Mouse (Mus musculus): ENCODE measurements around the gene Hdac2.

DNA sequence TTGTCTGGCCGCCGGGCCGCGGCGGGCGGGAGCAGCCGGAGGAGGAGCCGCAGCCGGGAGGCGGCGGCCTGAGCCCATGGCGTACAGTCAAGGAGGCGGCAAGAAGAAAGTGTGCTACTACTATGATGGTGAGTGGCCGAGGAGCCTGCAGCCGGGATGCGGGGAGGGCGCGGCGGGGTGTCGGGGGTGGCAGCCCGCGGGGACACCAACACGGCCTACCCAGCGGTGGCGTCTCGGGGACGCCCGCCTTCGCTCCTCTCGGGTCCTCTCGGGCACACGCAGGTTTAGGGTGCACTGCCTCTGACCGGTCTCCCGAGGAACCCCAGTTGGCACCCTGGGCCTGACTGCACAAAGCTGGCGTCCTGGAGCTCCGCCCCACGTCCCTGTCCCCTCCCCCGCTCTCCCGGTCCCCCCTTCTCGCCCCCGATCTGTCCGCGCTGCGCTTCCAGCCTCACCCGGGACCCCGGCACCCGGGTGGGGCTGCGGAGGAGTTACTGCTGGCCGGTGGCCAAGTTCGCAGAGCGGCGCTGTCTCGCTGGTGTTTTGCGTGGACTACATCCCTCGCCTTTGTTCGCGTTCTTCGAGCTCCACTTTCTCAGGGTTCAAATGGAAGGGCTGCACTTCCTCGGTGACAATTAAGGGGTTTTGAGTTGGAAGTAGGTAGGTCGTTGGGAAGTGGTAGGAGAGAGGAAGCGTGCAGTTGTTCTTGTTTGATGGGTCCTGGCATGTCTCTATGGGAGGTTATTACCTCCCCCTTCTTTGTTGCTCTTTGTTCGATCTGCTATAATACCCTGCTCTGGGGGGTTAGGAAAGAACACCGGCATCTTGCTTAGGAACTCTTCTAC lies 554 bp downstream of the Hdac2 start:
- TF ChIP-seq CTCF (conservative IDR thresholded peaks at IDR 0.05 in 1 of 2, IDR thresholded peaks at IDR 0.05 in 1 of 2; ENCODE audit: low read depth in 2 of 2, low read length in 2 of 2) (no peak), TBP (conservative IDR thresholded peaks at IDR 0.05; ENCODE audit: low read depth, low read length) (no peak), CHD2 (IDR thresholded peaks at IDR 0.05; ENCODE audit: low read length) (peak; percentile 29; the same call in 1 of the 2 replicates), GABPA (IDR thresholded peaks at IDR 0.05; ENCODE audit: insufficient replicate concordance, low read depth, low read length) (no peak), BHLHE40 (IDR thresholded peaks at IDR 0.05; ENCODE audit: low read depth, low read length) (no peak), IRF4 (IDR thresholded peaks at IDR 0.05; ENCODE audit: low read depth, low read length) (no peak), NELFE (IDR thresholded peaks at IDR 0.05; ENCODE audit: low read depth, low read length) (no peak), POLR2A (IDR thresholded peaks at IDR 0.05; ENCODE audit: low read depth, low read length) (no peak), CHD1 (IDR thresholded peaks at IDR 0.05; ENCODE audit: low read depth, low read length) (no peak), MAZ (IDR thresholded peaks at IDR 0.05; ENCODE audit: low read depth, low read length) (peak; percentile 28; the same call in 1 of the 2 replicates), KAT2A (IDR thresholded peaks at IDR 0.05; ENCODE audit: insufficient replicate concordance, low read length) (no peak), MYC (IDR thresholded peaks at IDR 0.05; ENCODE audit: low read depth, low read length) (no peak)

All from CH12.LX (cell line).